Mouse (Mus musculus): ENCODE data around the gene Wnt3.

- TF ChIP-seq CTCF (IDR thresholded peaks at IDR 0.05; ENCODE audit: insufficient read depth, low read length) = no peak
- no peak for TF ChIP-seq POLR2A (IDR thresholded peaks at IDR 0.05; ENCODE audit: borderline replicate concordance, extremely low read depth, low read depth, low read length)
Measured at GRCm38 (mm10) chr11:103735046-103735781, 38.7 kb upstream of the Wnt3 start.

Measured in lung, adult 2 months (tissue).